Mouse (Mus musculus) frontal cortex, postnatal 14 days (tissue): Measurements from ENCODE around the gene Mgp.
"Not testable (repeated sequence)": the region's sequence is repeated elsewhere in the genome, so short reads cannot be mapped to it uniquely, and the experiment has no call there.

Experiments used
- DNase-seq, 2 experiments: peaks; one replicate each; pipeline ENCODE4 v3.0.0; 2022; ENCODE audit warnings: low spot score in 2 of 2

The Mgp gene

GRCm38 (mm10) chr6:136898222-136898621 lies 22.6 kb upstream of the Mgp start:
- DNase-seq = no peak

- DNase-seq = no peak
Measured at GRCm38 (mm10) chr6:136897789-136898188, 22.2 kb upstream of the Mgp start.

GRCm38 (mm10) chr6:136894532-136895339 lies 19.1 kb upstream of the Mgp start:
- DNase-seq = no peak

- no peak for DNase-seq
Measured at GRCm38 (mm10) chr6:136892002-136892401, 16.4 kb upstream of the Mgp start.

GRCm38 (mm10) chr6:136889554-136889953 lies 13.9 kb upstream of the Mgp start:
- DNase-seq = no peak

GRCm38 (mm10) chr6:136889067-136889466 lies 13.4 kb upstream of the Mgp start:
- no peak for DNase-seq

- DNase-seq = no peak
Measured at GRCm38 (mm10) chr6:136887854-136888253, 12.2 kb upstream of the Mgp start.

GRCm38 (mm10) chr6:136884766-136885165 lies 9.1 kb upstream of the Mgp start:
- DNase-seq = not testable (repeated sequence)

- no peak for DNase-seq
Measured at GRCm38 (mm10) chr6:136883961-136884360, 8.3 kb upstream of the Mgp start.

- no peak for DNase-seq
Measured at GRCm38 (mm10) chr6:136883431-136883915, 7.8 kb upstream of the Mgp start.

- no peak for DNase-seq
Measured at GRCm38 (mm10) chr6:136881678-136882077, 6.1 kb upstream of the Mgp start.

GRCm38 (mm10) chr6:136874599-136874998 lies 1.0 kb downstream of the Mgp start:
- no peak for DNase-seq

GRCm38 (mm10) chr6:136868921-136869320 lies 6.7 kb downstream of the Mgp start:
- DNase-seq = no peak

- no peak for DNase-seq
Measured at GRCm38 (mm10) chr6:136866150-136866549, 9.5 kb downstream of the Mgp start.

- DNase-seq = no peak
Measured at GRCm38 (mm10) chr6:136865360-136865759, 10.3 kb downstream of the Mgp start.

GRCm38 (mm10) chr6:136861020-136861419 lies 14.6 kb downstream of the Mgp start:
- no peak for DNase-seq

GRCm38 (mm10) chr6:136858420-136858819 lies 17.2 kb downstream of the Mgp start:
- no peak for DNase-seq

GRCm38 (mm10) chr6:136857873-136858260 lies 17.8 kb downstream of the Mgp start:
- DNase-seq = no peak

- DNase-seq = no peak
Measured at GRCm38 (mm10) chr6:136857186-136857872, 18.3 kb downstream of the Mgp start, which contains the start of gene Art4. Gene Art4 (minus strand): TSS chr6:136857733.

GRCm38 (mm10) chr6:136856071-136856636 lies 19.5 kb downstream of the Mgp start:
- no peak for DNase-seq

GRCm38 (mm10) chr6:136855183-136855582 lies 20.4 kb downstream of the Mgp start:
- no peak for DNase-seq

- no peak for DNase-seq
Measured at GRCm38 (mm10) chr6:136854361-136854781, 21.3 kb downstream of the Mgp start.

- DNase-seq = no peak
Measured at GRCm38 (mm10) chr6:136852762-136853161, 22.9 kb downstream of the Mgp start.
